Mouse (Mus musculus): Measurements from ENCODE around the gene Cyth1. TPM values are rescaled to one million over a fixed set of nuclear protein-coding genes. Genes with fewer than 3 reads are reported as not detected.

The Cyth1 gene
- polyA plus RNA-seq, 1 experiment from 2014 or later = 12.8 TPM

GRCm38 (mm10) chr11:118246724-118247123, 1.7 kb downstream of the Cyth1 start:
- ATAC-seq (ENCODE audit: low FRiP score) = no peak
- H3K4me3 ChIP-seq (ENCODE audit: low read depth, low read length) = peak overlapping the region; percentile 78
- H3K4me1 ChIP-seq (ENCODE audit: control insufficient read depth, insufficient read depth, low read length) = peaks cover 15% of the 10 kb centered on the region
- no peaks in the 10 kb centered on the region for H3K9me3 ChIP-seq (ENCODE audit: control insufficient read depth, low read length)
- no peak for DNase-seq (ENCODE audit: low spot score, missing footprints)
- no peak overlapping the region for H3K27ac ChIP-seq (ENCODE audit: low read depth, low read length)
- no peak overlapping the region for H3K9ac ChIP-seq (ENCODE audit: low read length)
- no peaks in the 10 kb centered on the region for H3K27me3 ChIP-seq (ENCODE audit: control insufficient read depth, insufficient read depth, low read length)
- H3K36me3 ChIP-seq (ENCODE audit: control insufficient read depth, insufficient read depth, low read length) = no peaks in the 10 kb centered on the region
- 61% methylated on average over 5 of the region's 5 CpGs for WGBS
- peak overlapping the region; percentile 96 for H3K4me2 ChIP-seq

GRCm38 (mm10) chr11:118245130-118245529, 3.3 kb downstream of the Cyth1 start:
- H3K27me3 ChIP-seq (ENCODE audit: control insufficient read depth, insufficient read depth, low read length) = no peaks in the 10 kb centered on the region
- 95% methylated on average over 2 of the region's 2 CpGs for WGBS
- no peak overlapping the region for H3K4me2 ChIP-seq
- DNase-seq (ENCODE audit: low spot score, missing footprints) (no peak), ATAC-seq (ENCODE audit: low FRiP score) (no peak)
- no peaks in the 10 kb centered on the region for H3K9me3 ChIP-seq (ENCODE audit: control insufficient read depth, low read length)
- H3K4me1 ChIP-seq (ENCODE audit: control insufficient read depth, insufficient read depth, low read length) = peaks cover 15% of the 10 kb centered on the region
- no peak overlapping the region for H3K9ac ChIP-seq (ENCODE audit: low read length)
- no peaks in the 10 kb centered on the region for H3K36me3 ChIP-seq (ENCODE audit: control insufficient read depth, insufficient read depth, low read length)
- H3K27ac ChIP-seq (ENCODE audit: low read depth, low read length) = no peak overlapping the region
- H3K4me3 ChIP-seq (ENCODE audit: low read depth, low read length) = no peak overlapping the region

GRCm38 (mm10) chr11:118243627-118244261, 4.6 kb downstream of the Cyth1 start:
- no peaks in the 10 kb centered on the region for H3K36me3 ChIP-seq (ENCODE audit: control insufficient read depth, insufficient read depth, low read length)
- H3K27me3 ChIP-seq (ENCODE audit: control insufficient read depth, insufficient read depth, low read length) = no peaks in the 10 kb centered on the region
- no peak overlapping the region for H3K27ac ChIP-seq (ENCODE audit: low read depth, low read length)
- no peak overlapping the region for H3K4me3 ChIP-seq (ENCODE audit: low read depth, low read length)
- H3K9me3 ChIP-seq (ENCODE audit: control insufficient read depth, low read length) = no peaks in the 10 kb centered on the region
- DNase-seq (ENCODE audit: low spot score, missing footprints) = peak; percentile 6
- WGBS = 92% methylated on average over 6 of the region's 6 CpGs
- no peak overlapping the region for H3K4me2 ChIP-seq
- no peak for ATAC-seq (ENCODE audit: low FRiP score)
- peaks cover 21% of the 10 kb centered on the region for H3K4me1 ChIP-seq (ENCODE audit: control insufficient read depth, insufficient read depth, low read length)
- H3K9ac ChIP-seq (ENCODE audit: low read length) = no peak overlapping the region

DNA sequence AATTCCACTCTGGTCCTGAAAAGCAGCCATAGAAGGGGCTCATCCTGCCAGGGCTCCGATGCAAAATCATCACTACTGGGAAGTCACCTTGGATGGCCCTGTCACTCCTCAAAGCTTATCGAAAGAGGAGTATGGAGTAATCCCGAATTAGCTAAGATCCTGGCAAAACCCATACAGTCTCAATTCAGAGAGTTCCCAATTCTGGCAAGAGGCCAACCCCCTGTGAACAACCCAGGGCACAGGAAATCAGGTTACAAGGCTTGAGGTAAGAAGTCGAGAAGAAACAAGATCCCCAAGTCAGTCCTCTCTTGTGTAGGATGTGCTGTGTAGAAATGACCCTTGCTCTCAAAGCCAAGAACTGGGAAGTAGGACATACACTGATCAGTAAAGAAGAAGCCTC, 5.9 kb downstream of the Cyth1 start:
- H3K27ac ChIP-seq (ENCODE audit: low read depth, low read length) = no peak overlapping the region
- H3K36me3 ChIP-seq (ENCODE audit: control insufficient read depth, insufficient read depth, low read length) = no peaks in the 10 kb centered on the region
- H3K9ac ChIP-seq (ENCODE audit: low read length) = no peak overlapping the region
- DNase-seq (ENCODE audit: low spot score, missing footprints) = peak; percentile 17
- ATAC-seq (ENCODE audit: low FRiP score) = no peak
- H3K9me3 ChIP-seq (ENCODE audit: control insufficient read depth, low read length) = no peaks in the 10 kb centered on the region
- H3K27me3 ChIP-seq (ENCODE audit: control insufficient read depth, insufficient read depth, low read length) = no peaks in the 10 kb centered on the region
- H3K4me3 ChIP-seq (ENCODE audit: low read depth, low read length) = no peak overlapping the region
- peaks cover 21% of the 10 kb centered on the region for H3K4me1 ChIP-seq (ENCODE audit: control insufficient read depth, insufficient read depth, low read length)
- WGBS = 87% methylated on average over 4 of the region's 4 CpGs
- no peak overlapping the region for H3K4me2 ChIP-seq

DNA sequence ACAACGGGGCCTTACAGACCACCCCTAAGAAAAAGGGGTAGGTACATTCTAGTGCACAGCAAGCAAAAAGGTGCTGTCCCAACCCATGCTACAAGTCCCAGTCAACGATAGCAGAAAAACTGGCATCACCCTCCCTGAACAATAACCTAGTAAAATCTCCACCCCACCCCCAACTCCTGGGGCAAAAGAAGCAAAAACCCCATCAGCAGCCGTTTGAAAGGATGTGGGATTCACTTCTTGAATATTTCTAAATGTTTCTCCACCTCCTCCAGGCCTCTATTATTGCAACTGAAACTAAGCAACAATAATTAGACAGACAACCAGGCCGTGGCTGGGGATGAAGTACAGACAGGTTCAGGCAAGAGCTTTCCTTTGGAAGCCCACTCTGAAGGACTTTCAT, 8.0 kb downstream of the Cyth1 start:
- Histone ChIP-seq H3K9me3 (ENCODE audit: control insufficient read depth, low read length) (no peaks in the 10 kb centered on the region), H3K4me3 (ENCODE audit: low read depth, low read length) (no peak overlapping the region), H3K9ac (ENCODE audit: low read length) (no peak overlapping the region), H3K27me3 (ENCODE audit: control insufficient read depth, insufficient read depth, low read length) (no peaks in the 10 kb centered on the region), H3K27ac (ENCODE audit: low read depth, low read length) (no peak overlapping the region), H3K4me2 (no peak overlapping the region), H3K4me1 (ENCODE audit: control insufficient read depth, insufficient read depth, low read length) (peaks cover 13% of the 10 kb centered on the region), H3K36me3 (ENCODE audit: control insufficient read depth, insufficient read depth, low read length) (no peaks in the 10 kb centered on the region)
- WGBS = 79% methylated on average over 4 of the region's 4 CpGs
- DNase-seq (ENCODE audit: low spot score, missing footprints) = no peak
- ATAC-seq (ENCODE audit: low FRiP score) = no peak

GRCm38 (mm10) chr11:118239281-118240198, 8.9 kb downstream of the Cyth1 start:
- Histone ChIP-seq H3K9ac (ENCODE audit: low read length) (peak overlapping the region; percentile 16; the same call in 1 of the 2 replicates), H3K4me1 (ENCODE audit: control insufficient read depth, insufficient read depth, low read length) (peaks cover 13% of the 10 kb centered on the region), H3K27me3 (ENCODE audit: control insufficient read depth, insufficient read depth, low read length) (no peaks in the 10 kb centered on the region), H3K27ac (ENCODE audit: low read depth, low read length) (peak overlapping the region; percentile 44), H3K9me3 (ENCODE audit: control insufficient read depth, low read length) (no peaks in the 10 kb centered on the region), H3K4me2 (no peak overlapping the region), H3K4me3 (ENCODE audit: low read depth, low read length) (no peak overlapping the region), H3K36me3 (ENCODE audit: control insufficient read depth, insufficient read depth, low read length) (no peaks in the 10 kb centered on the region)
- peak; percentile 80 for DNase-seq (ENCODE audit: low spot score, missing footprints)
- no peak for ATAC-seq (ENCODE audit: low FRiP score)
- WGBS = 63% methylated on average over 14 of the region's 14 CpGs

DNA sequence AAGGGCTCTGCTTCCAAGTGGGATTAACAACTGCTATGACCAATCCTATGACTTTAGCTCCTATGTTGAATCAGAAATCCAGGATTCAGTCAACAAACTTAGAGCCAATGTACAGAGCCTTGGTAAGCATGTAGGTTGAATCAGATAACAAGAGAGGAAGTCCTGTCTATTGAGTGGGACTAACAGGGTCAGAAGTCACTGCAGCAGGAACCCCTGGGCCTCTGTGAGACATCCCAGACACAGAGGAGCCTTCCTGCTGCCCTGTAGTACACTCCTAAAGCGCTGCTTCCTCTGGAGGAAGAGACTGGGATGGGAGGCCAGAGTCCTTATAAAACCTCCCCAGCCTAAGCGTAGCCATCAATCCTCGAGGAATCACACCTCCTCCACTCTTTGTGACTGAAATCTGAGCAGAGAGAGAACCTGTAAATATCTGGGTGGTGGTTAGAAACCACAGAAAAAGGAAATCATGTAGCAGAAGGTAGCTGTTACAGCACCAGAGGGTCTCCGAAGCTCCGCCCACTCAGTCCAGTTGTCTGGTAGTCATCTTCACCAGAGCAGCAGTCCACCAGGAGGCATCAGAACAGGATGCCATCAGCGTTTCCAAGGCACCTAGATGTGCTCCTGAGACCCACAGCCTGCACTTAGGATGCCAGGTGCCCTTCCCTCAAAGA, 11.7 kb downstream of the Cyth1 start:
- H3K36me3 ChIP-seq (ENCODE audit: control insufficient read depth, insufficient read depth, low read length) = no peaks in the 10 kb centered on the region
- H3K27me3 ChIP-seq (ENCODE audit: control insufficient read depth, insufficient read depth, low read length) = no peaks in the 10 kb centered on the region
- no peak overlapping the region for H3K9ac ChIP-seq (ENCODE audit: low read length)
- no peak overlapping the region for H3K27ac ChIP-seq (ENCODE audit: low read depth, low read length)
- peaks cover 15% of the 10 kb centered on the region for H3K4me1 ChIP-seq (ENCODE audit: control insufficient read depth, insufficient read depth, low read length)
- no peak for DNase-seq (ENCODE audit: low spot score, missing footprints)
- no peak overlapping the region for H3K4me2 ChIP-seq
- H3K9me3 ChIP-seq (ENCODE audit: control insufficient read depth, low read length) = no peaks in the 10 kb centered on the region
- no peak overlapping the region for H3K4me3 ChIP-seq (ENCODE audit: low read depth, low read length)
- ATAC-seq (ENCODE audit: low FRiP score) = no peak
- 78% methylated on average over 6 of the region's 6 CpGs for WGBS

- H3K27me3 ChIP-seq (ENCODE audit: control insufficient read depth, insufficient read depth, low read length) = no peaks in the 10 kb centered on the region
- no peak overlapping the region for H3K4me3 ChIP-seq (ENCODE audit: low read depth, low read length)
- DNase-seq (ENCODE audit: low spot score, missing footprints) (no peak), ATAC-seq (ENCODE audit: low FRiP score) (no peak)
- no peak overlapping the region for H3K4me2 ChIP-seq
- H3K9ac ChIP-seq (ENCODE audit: low read length) = no peak overlapping the region
- H3K4me1 ChIP-seq (ENCODE audit: control insufficient read depth, insufficient read depth, low read length) = peaks cover 12% of the 10 kb centered on the region
- no peaks in the 10 kb centered on the region for H3K9me3 ChIP-seq (ENCODE audit: control insufficient read depth, low read length)
- no peak overlapping the region for H3K27ac ChIP-seq (ENCODE audit: low read depth, low read length)
- WGBS = 80% methylated on average over 7 of the region's 7 CpGs
- no peaks in the 10 kb centered on the region for H3K36me3 ChIP-seq (ENCODE audit: control insufficient read depth, insufficient read depth, low read length)
Observed at GRCm38 (mm10) chr11:118234929-118235328, 13.5 kb downstream of the Cyth1 start.

- no peaks in the 10 kb centered on the region for H3K27me3 ChIP-seq (ENCODE audit: control insufficient read depth, insufficient read depth, low read length)
- H3K4me3 ChIP-seq (ENCODE audit: low read depth, low read length) = no peak overlapping the region
- 86% methylated on average over 6 of the region's 6 CpGs for WGBS
- ATAC-seq (ENCODE audit: low FRiP score) (no peak), DNase-seq (ENCODE audit: low spot score, missing footprints) (no peak)
- H3K4me1 ChIP-seq (ENCODE audit: control insufficient read depth, insufficient read depth, low read length) = peaks cover 8% of the 10 kb centered on the region
- H3K36me3 ChIP-seq (ENCODE audit: control insufficient read depth, insufficient read depth, low read length) = no peaks in the 10 kb centered on the region
- no peaks in the 10 kb centered on the region for H3K9me3 ChIP-seq (ENCODE audit: control insufficient read depth, low read length)
- no peak overlapping the region for H3K9ac ChIP-seq (ENCODE audit: low read length)
- H3K4me2 ChIP-seq = no peak overlapping the region
- H3K27ac ChIP-seq (ENCODE audit: low read depth, low read length) = no peak overlapping the region
Observed at GRCm38 (mm10) chr11:118234500-118234899, 13.9 kb downstream of the Cyth1 start.
